Mouse (Mus musculus) cortical plate, adult 2 months (tissue): Measurements from ENCODE around the gene Sdc1.

Experiments used
- CTCF ChIP-seq: fragments of 200-500 bp; IDR thresholded peaks from 2 replicates; pipeline ENCODE4 v1.5.1; 2011; ENCODE audit warnings: mild to moderate bottlenecking, control low read depth, low read length; ENCODE audit not compliant: insufficient read depth; ENCODE audit errors: extremely low read depth
- POLR2A ChIP-seq: fragments of 200-500 bp; IDR thresholded peaks from 2 replicates; pipeline ENCODE4 v1.6.1; 2011; ENCODE audit warnings: mild to moderate bottlenecking, low read length, control low read depth; ENCODE audit not compliant: insufficient read depth; ENCODE audit errors: extremely low read depth

DNA sequence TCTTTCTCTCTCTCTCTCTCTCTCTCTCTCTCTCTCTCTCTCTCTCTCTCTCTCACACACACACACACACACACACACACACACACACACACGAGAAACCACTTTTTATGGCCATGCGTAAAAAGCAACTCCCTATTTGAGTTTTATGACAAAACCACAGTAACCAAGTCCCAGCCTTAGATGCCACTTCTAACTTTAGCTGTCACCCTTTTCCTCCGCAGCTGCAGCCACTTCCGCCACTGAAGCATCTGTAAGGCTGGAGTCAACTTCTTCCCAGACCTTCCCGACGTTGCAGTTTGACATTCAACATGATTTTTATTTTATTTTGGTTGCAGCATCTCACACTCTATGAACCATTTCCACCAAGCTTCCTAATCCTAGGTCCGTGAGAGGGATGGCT, 71.6 kb downstream of the Sdc1 start:
- TF ChIP-seq CTCF (no peak), POLR2A (no peak)
